Mouse (Mus musculus) forebrain, embryonic 16.5 days (tissue): ENCODE results near the gene Ank2. TPM values are rescaled to one million over a fixed set of nuclear protein-coding genes. Genes with fewer than 3 reads are reported as not detected.
"Not testable (repeated sequence)": the region's sequence is repeated elsewhere in the genome, so short reads cannot be mapped to it uniquely, and the experiment has no call there.

Source experiments
- ATAC-seq: fragments of 200-750 bp; cut with Nextera tagmentation; 2 replicates; pipeline ENCODE4 v1.8.0; 2017; ENCODE audit warnings: mild to moderate bottlenecking, moderate library complexity
- H3K27ac ChIP-seq: fragments of 300-500 bp; sonication (generic); 2 replicates; pipeline ENCODE4 v1.5.1; 2014; ENCODE audit warnings: low read length, control low read depth
- H3K27me3 ChIP-seq: fragments of 300-500 bp; sonication (generic); replicated peaks from 2 replicates; pipeline ENCODE4 v1.6.1; 2014; ENCODE audit warnings: low read length; ENCODE audit not compliant: control insufficient read depth, insufficient read depth
- H3K36me3 ChIP-seq: fragments of 300-500 bp; sonication (generic); 2 replicates; pipeline ENCODE4 v1.6.1; 2014; ENCODE audit not compliant: control insufficient read depth, insufficient read depth
- H3K4me1 ChIP-seq: fragments of 300-500 bp; sonication (generic); replicated peaks from 2 replicates; pipeline ENCODE4 v1.6.1; 2014; ENCODE audit warnings: low read length; ENCODE audit not compliant: control insufficient read depth, insufficient read depth
- H3K4me2 ChIP-seq: fragments of 300-500 bp; sonication (generic); 2 replicates; pipeline ENCODE4 v1.6.1; 2014; ENCODE audit warnings: mild to moderate bottlenecking, low read length, control low read depth
- H3K4me3 ChIP-seq: fragments of 300-500 bp; sonication (generic); replicated peaks from 2 replicates; pipeline ENCODE4 v1.5.1; 2014; ENCODE audit warnings: mild to moderate bottlenecking, low read length, control low read depth
- H3K9ac ChIP-seq: fragments of 300-500 bp; sonication (generic); replicated peaks from 2 replicates; pipeline ENCODE4 v1.6.1; 2014; ENCODE audit warnings: low read depth, low read length, control low read depth
- H3K9me3 ChIP-seq: fragments of 300-500 bp; sonication (generic); 2 replicates; pipeline ENCODE4 v1.6.1; 2016; ENCODE audit warnings: low read length; ENCODE audit not compliant: control insufficient read depth
- WGBS: fragments of 180-500 bp; shearing (Covaris S2); extraction: QIAGEN DNeasy Blood & Tissue Kit; methylation state at CpG from one replicate; pipeline ENCODE4 v1.1.7; 2014; 5-methylcytosine and 5-hydroxymethylcytosine counted together
- polyA plus RNA-seq: library from polyadenylated mRNA; unstranded; fragments of >200 nt; fragmentation: Nextera tagmentation; extraction: Ambion mirVana; gene quantifications from 2 replicates; pipeline ENCODE4 v1.2.1, GENCODE M21; 2015

Gene Ank2
- polyA plus RNA-seq, 1 experiment from 2014 or later = 201 TPM

DNA sequence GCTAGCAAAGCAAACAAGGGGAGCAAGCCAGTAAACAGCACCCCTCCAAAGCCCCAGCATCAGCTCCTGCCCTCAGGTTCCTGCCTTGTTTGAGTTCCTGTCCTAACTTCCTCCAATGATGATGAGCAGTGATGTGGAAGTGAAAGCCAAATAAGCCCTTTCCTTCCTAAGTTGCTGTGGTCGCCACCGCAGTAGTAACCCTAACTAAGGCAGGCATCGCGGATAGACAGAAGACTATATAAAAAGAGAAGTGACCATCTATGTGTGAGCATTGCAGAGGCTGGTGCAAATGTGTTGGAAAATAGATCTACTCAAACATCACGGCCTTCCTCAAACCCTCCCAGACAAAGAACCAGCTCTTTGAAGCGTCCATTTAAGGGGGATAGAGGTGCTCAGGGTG lies 167.6 kb downstream of the Ank2 start:
- H3K4me2 ChIP-seq = no peak overlapping the region
- H3K4me3 ChIP-seq = no peak overlapping the region
- H3K27ac ChIP-seq = no peak overlapping the region
- H3K9me3 ChIP-seq = no peaks in the 10 kb centered on the region
- H3K36me3 ChIP-seq = no peaks in the 10 kb centered on the region
- H3K9ac ChIP-seq = no peak overlapping the region
- no peaks in the 10 kb centered on the region for H3K4me1 ChIP-seq
- no peak for ATAC-seq
- 93% methylated on average over 6 of the region's 6 CpGs for WGBS
- no peaks in the 10 kb centered on the region for H3K27me3 ChIP-seq

DNA sequence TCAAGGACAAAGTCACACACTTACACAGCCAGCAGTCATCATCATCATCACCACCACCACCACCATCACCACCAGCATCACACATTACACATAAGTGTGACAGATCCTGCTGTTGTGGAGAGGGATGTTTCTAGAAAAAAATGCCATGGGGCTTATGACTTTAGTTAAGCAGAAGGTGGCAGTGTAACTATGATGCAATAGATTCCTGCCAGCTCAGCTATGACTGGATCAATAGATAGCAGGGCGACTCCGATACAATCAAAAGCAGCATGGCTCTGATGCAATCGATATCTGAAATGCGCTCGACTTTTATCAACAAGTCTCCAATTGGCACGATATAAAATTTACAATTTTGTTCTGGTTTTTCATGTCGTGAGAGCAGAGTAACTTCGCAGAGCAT lies 172.8 kb downstream of the Ank2 start:
- 85% methylated on average over 8 of the region's 8 CpGs for WGBS
- ATAC-seq = 0 out of 2 replicates have a peak, but pooled peaks have one; percentile 20
- Histone ChIP-seq H3K9me3 (no peaks in the 10 kb centered on the region), H3K27ac (no peak overlapping the region), H3K9ac (no peak overlapping the region), H3K36me3 (no peaks in the 10 kb centered on the region), H3K27me3 (no peaks in the 10 kb centered on the region), H3K4me1 (no peaks in the 10 kb centered on the region), H3K4me3 (no peak overlapping the region), H3K4me2 (no peak overlapping the region)

DNA sequence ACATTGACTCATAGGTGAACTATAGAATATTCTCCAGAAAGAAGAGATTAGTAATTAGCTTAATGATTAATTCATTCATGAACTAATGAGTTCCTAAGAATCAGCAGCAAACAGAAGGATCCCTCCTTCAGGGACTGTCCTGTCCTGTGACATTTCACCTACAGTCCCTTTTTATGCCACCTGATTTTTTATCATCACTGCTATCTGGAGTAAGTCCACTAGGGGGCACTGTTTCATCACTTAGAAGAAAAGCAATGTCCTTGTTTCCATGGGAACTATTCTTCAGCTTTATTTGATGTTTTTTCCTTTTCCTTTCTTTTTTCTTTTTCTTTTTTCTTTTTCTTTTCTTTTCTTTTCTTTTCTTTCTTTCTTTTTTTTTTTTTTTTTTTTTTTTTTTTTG lies 176.3 kb downstream of the Ank2 start:
- H3K4me3 ChIP-seq = no peak overlapping the region
- H3K4me1 ChIP-seq = no peaks in the 10 kb centered on the region
- H3K9ac ChIP-seq = no peak overlapping the region
- no peak overlapping the region for H3K4me2 ChIP-seq
- ATAC-seq = 0 out of 2 replicates have a peak, but pooled peaks have one; percentile 23
- H3K36me3 ChIP-seq = no peaks in the 10 kb centered on the region
- H3K9me3 ChIP-seq = no peaks in the 10 kb centered on the region
- H3K27me3 ChIP-seq = no peaks in the 10 kb centered on the region
- H3K27ac ChIP-seq = no peak overlapping the region

GRCm38 (mm10) chr3:127321645-127322044 lies 177.5 kb downstream of the Ank2 start:
- no peaks in the 10 kb centered on the region for H3K9me3 ChIP-seq
- H3K4me2 ChIP-seq = no peak overlapping the region
- H3K4me3 ChIP-seq = no peak overlapping the region
- H3K27me3 ChIP-seq = no peaks in the 10 kb centered on the region
- no peaks in the 10 kb centered on the region for H3K36me3 ChIP-seq
- no peak overlapping the region for H3K27ac ChIP-seq
- H3K9ac ChIP-seq = no peak overlapping the region
- 85% methylated on average over 5 of the region's 5 CpGs for WGBS
- no peak for ATAC-seq
- H3K4me1 ChIP-seq = no peaks in the 10 kb centered on the region

GRCm38 (mm10) chr3:127321031-127321430 lies 178.1 kb downstream of the Ank2 start:
- not testable (repeated sequence) for H3K27me3 ChIP-seq, H3K9ac ChIP-seq, H3K36me3 ChIP-seq, H3K27ac ChIP-seq, H3K9me3 ChIP-seq, H3K4me3 ChIP-seq, H3K4me2 ChIP-seq, H3K4me1 ChIP-seq, ATAC-seq
- WGBS = 95% methylated on average over 5 of the region's 5 CpGs

DNA sequence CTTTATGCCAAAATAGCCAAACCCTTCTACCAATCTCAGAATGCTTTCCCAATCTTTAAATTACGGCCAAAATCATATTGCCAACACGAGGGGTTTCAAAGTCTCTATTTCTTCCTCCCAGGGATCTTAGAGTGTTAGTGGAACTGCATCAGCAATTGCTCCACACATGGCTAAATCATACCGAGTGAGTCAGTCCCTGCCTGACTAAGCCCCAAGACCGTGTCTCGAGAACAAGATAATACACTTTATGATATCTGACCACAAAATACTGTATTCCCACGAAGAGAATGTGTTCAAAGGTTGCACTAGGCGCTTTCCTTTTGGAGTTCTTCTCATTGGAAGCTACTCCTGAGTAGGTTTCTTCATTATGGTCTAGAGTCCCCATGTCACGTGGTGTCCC lies 178.8 kb downstream of the Ank2 start:
- ATAC-seq = no peak
- Histone ChIP-seq H3K36me3 (no peaks in the 10 kb centered on the region), H3K27me3 (no peaks in the 10 kb centered on the region), H3K4me2 (no peak overlapping the region), H3K4me3 (no peak overlapping the region), H3K27ac (no peak overlapping the region), H3K4me1 (no peaks in the 10 kb centered on the region), H3K9ac (no peak overlapping the region), H3K9me3 (no peaks in the 10 kb centered on the region)
- 92% methylated on average over 8 of the region's 8 CpGs for WGBS

- Histone ChIP-seq H3K27me3 (no peaks in the 10 kb centered on the region), H3K4me3 (no peak overlapping the region), H3K36me3 (no peaks in the 10 kb centered on the region), H3K4me2 (no peak overlapping the region), H3K9me3 (no peaks in the 10 kb centered on the region), H3K9ac (no peak overlapping the region), H3K27ac (no peak overlapping the region), H3K4me1 (no peaks in the 10 kb centered on the region)
- 56% methylated on average over 6 of the region's 6 CpGs for WGBS
- ATAC-seq = no peak
These were observed 181.5 kb downstream of the Ank2 start for GRCm38 (mm10) chr3:127317641-127318040.

- H3K27me3 ChIP-seq = no peaks in the 10 kb centered on the region
- WGBS = 97% methylated on average over 2 of the region's 2 CpGs
- no peaks in the 10 kb centered on the region for H3K36me3 ChIP-seq
- ATAC-seq = no peak
- no peaks in the 10 kb centered on the region for H3K9me3 ChIP-seq
- H3K4me1 ChIP-seq = no peaks in the 10 kb centered on the region
- no peak overlapping the region for H3K4me3 ChIP-seq
- no peak overlapping the region for H3K4me2 ChIP-seq
- no peak overlapping the region for H3K9ac ChIP-seq
- H3K27ac ChIP-seq = no peak overlapping the region
These were observed 182.4 kb downstream of the Ank2 start for GRCm38 (mm10) chr3:127316717-127317116.

DNA sequence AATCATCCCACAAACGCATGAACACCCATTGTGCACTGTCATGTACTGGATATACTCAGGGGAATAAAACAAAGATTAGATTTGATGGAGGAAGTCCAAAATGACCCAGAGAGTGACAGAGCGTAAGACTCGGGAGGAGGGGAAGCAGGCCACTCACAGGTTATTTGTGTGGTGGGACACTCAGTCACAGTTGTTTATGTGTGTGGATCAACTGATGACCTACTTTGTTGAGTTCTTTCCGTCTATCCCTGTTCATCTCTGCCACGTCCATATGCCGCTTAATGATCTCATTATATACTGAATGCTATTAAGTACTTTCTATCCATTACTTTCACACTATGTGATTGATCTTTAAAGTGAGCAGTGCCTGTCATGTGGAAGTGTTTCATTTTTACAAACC lies 187.6 kb downstream of the Ank2 start:
- Histone ChIP-seq H3K36me3 (no peaks in the 10 kb centered on the region), H3K9ac (no peak overlapping the region), H3K4me3 (no peak overlapping the region), H3K9me3 (no peaks in the 10 kb centered on the region), H3K4me2 (no peak overlapping the region), H3K27me3 (no peaks in the 10 kb centered on the region), H3K4me1 (no peaks in the 10 kb centered on the region), H3K27ac (no peak overlapping the region)
- ATAC-seq = no peak
- WGBS = 64% methylated on average over 6 of the region's 6 CpGs

GRCm38 (mm10) chr3:127310079-127310478 lies 189.1 kb downstream of the Ank2 start:
- 88% methylated on average over 3 of the region's 3 CpGs for WGBS
- H3K27ac ChIP-seq = no peak overlapping the region
- ATAC-seq = no peak

More at GRCm38 (mm10) chr3:127310079-127310478, 189.1 kb downstream of the Ank2 start:
- Histone ChIP-seq H3K9me3 (no peaks in the 10 kb centered on the region), H3K9ac (no peak overlapping the region), H3K36me3 (no peaks in the 10 kb centered on the region), H3K4me2 (no peak overlapping the region), H3K4me1 (no peaks in the 10 kb centered on the region), H3K4me3 (no peak overlapping the region), H3K27me3 (no peaks in the 10 kb centered on the region)
